Mouse (Mus musculus) cerebellum, adult 11-12 months (tissue): ENCODE data around the gene Tmem53.
"Not testable (repeated sequence)": the region's sequence is repeated elsewhere in the genome, so short reads cannot be mapped to it uniquely, and the experiment has no call there.

Source experiments
- DNase-seq: peaks from one replicate; pipeline ENCODE4 v3.0.0; 2022

Gene Tmem53

DNA sequence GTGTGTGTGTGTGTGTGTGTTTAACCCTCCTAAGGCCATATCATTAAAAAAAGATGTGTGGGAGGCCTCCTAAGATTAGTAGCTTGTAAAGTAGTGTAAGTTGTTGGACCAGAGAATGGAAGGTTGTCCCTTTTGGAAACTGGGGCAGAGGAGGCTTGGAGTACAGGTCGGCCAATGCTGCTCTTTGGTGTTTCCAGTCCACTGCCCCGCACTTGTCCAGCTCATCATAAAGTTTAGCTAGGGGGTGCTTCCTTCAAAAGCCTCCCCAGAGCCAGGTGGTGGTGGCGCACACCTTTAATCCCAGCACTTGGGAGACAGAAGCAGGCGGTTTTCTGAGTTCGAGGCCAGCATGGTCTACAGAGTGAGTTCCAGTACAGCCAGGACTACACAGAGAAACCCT, 1.0 kb downstream of the Tmem53 start:
- no peak for DNase-seq

DNA sequence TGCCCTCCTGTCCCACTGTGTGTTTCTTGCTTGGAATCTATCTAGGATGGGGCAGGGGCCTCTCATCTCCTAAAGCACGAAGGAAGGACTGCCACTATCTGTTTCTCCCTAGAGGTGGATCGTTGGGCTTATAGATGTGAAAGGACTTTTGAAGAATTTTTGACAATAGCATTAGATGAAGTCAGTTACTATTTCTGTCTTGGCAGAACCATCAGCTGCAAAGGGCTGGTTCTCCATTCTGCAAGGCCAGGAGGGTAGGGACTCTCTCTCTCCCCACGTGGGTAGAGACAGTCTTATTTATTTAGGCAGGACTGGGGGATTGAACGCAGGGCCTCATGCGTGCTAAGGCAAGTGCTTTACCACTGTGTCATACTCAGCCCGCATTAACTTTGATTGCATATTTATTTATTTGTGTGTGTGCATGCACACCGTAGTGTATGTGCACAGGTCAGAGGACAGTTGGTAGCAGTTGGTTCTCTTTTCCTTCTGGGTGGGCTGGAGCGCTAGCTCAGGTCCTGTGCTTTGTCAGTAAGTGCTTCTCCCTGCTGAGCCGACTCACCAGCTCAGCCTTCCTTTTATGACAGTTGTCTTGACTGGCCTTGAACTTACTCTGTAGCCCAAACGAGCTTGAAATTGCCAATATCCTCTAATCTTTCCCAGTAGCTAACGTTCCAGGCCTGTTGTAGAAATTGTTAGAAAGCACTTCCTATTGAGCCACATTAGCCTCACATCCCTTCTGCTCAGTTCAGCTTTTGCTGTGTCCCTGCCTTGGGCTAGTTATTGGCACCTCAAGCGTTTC, 1.7 kb downstream of the Tmem53 start:
- no peak for DNase-seq

GRCm38 (mm10) chr4:117254017-117254627, 2.4 kb downstream of the Tmem53 start:
- DNase-seq: no peak

DNA sequence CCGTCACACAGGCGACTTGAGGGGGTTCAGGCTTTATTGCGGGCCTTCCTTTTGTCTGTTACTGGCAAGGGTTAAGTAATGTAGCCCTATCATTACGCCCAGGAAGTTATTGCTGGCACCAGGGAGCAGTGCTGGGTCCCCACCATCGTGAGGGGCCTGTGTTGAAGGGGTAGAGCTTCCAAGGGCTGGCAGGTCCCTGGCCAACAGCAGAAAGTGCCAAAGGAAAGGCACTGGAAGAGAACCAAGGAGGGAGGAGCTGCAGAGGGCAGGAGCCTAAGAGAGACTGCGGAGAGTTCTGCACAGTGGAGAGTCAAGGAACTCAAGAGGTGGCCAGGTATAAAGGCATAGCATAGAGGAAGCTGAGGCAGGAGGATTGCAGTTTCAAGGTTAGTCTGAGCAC, 2.9 kb downstream of the Tmem53 start:
- DNase-seq: no peak

GRCm38 (mm10) chr4:117259909-117260308, 8.2 kb downstream of the Tmem53 start:
- not testable (repeated sequence) for DNase-seq

- DNase-seq: no peak
Measured at GRCm38 (mm10) chr4:117261222-117261621, 9.5 kb downstream of the Tmem53 start.

- no peak for DNase-seq
Measured at GRCm38 (mm10) chr4:117262101-117262913, 10.6 kb downstream of the Tmem53 start.

- DNase-seq: no peak
Measured at GRCm38 (mm10) chr4:117262987-117263386, 11.2 kb downstream of the Tmem53 start.

GRCm38 (mm10) chr4:117267284-117267683, 15.5 kb downstream of the Tmem53 start:
- no peak for DNase-seq

DNA sequence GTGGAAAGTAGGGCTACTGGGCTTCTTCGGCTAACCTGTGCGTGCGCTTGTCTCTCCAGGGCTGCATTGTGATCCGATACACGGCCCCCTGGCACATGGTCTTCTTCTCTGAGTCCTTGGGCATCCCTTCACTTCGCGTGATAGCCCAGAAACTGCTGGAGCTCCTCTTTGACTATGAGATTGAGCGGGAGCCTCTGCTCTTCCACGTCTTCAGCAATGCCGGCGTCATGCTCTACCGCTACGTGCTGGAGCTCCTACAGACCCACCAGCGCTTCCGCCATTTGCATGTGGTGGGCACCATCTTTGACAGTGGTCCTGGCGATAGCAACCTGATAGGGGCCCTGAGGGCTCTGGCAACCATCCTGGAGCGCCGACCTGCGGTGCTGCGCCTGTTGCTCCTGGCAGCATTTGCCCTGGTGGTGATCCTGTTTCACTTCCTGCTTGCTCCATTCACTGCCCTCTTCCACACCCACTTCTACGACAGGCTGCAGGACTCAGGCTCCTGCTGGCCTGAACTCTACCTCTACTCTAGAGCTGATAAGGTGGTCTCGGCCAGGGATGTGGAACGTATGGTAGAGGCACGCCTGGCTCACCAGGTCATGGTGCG, 16.2 kb downstream of the Tmem53 start:
- no peak for DNase-seq

GRCm38 (mm10) chr4:117270278-117270677, 18.5 kb downstream of the Tmem53 start:
- no peak for DNase-seq

- DNase-seq: no peak
Measured at GRCm38 (mm10) chr4:117272459-117272858, 20.7 kb downstream of the Tmem53 start.

- DNase-seq: no peak
Measured at GRCm38 (mm10) chr4:117274720-117275119, 23.0 kb downstream of the Tmem53 start.

- DNase-seq: no peak
Measured at GRCm38 (mm10) chr4:117276281-117276711, 24.5 kb downstream of the Tmem53 start.

DNA sequence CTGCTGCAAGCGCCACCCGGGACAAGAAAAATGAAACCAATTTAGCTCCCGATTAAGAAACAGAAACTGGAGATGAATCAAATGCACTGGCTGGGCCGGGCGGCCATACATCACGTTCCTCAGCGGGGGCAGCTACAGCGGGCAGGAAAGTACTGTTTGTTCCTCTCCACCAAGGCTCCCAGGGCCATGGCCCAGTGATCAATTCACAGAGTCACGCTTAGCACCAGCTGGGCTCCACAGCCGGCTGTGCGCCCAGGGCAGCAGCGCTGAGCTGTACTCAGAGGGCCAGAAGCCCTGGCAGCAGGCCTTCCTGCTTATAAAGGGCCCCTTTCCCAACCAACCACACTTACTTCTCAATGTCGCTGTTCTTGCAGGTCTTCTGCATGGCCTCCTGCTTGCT, 25.3 kb downstream of the Tmem53 start:
- no peak for DNase-seq

GRCm38 (mm10) chr4:117277687-117278086, 25.9 kb downstream of the Tmem53 start:
- no peak for DNase-seq

DNA sequence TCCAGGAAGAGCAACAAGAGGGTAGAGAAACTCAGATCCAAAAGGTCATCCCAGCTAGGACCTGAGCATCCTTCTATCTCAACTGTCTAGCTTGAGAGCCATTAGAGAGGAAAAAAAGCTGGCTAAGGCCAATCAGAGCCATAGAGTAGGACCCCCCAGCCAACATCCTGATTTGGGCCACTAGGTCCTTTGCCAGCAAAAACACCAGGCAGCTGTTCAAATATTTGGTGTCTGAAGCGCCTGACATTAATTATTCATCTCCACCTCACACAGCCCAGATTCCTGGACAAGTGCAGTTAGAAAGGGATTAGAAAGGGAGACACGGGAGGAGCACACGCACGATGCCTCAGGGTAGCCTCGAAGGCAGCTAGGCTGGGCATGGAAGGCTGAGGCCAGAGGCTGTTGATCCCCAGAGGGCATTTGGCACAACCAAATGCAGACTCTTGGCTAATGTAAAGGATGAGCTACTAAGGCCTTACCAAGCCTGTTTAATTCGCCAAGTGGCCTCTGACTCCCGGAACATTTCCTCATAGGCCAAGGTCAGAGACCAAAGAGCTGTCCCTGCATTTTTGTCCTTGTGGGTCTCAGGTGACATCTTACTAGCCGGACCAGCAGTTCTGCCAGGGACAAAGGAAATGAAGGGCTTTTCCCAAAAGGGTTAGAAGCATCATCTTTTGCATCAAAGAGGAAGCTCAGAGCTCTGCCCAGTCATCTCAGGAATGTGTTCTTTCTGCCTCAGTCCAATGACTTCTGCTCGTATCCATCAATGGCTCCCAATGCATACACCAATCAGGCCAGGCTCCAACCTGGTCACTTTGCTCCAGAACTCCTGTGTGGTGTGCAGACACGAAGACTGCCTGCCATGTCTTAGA, 26.9 kb downstream of the Tmem53 start:
- DNase-seq: no peak

- no peak for DNase-seq
Measured at GRCm38 (mm10) chr4:117279253-117279642, 27.5 kb downstream of the Tmem53 start.

DNA sequence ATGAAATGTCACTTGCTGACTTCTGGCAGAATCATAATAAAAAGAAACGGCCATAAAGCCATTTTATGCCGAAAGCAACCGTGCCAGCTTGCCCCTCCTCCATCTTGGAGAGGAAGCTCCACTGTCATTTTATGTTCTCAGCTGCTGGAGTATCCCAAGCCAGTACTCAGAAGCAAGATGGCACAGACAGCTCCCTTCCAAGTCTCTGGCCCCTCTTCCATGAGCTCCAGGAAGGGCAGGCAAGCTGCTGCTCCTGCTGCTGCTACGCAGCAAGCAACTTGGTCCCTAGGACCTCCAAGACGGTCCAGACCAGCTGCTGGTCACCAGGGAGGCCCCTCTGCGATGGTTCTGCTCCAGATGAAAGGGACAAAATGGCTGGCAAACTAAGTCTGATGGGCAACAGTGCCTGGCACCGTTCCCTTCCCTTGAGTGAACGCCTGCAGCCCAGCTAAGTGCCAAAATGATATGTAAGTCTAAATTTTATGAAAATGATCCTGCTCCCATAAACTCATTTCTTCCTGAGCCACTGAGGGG, 28.7 kb downstream of the Tmem53 start:
- DNase-seq: no peak

GRCm38 (mm10) chr4:117281090-117281845, 29.5 kb downstream of the Tmem53 start:
- DNase-seq: no peak
